Mouse (Mus musculus) liver, embryonic 14.5 days (tissue): ENCODE measurements around the gene Pfkl.

Experiments used
- CTCF ChIP-seq: IDR thresholded peaks from 2 replicates; pipeline ENCODE4 v1.5.1; 2016; ENCODE audit warnings: antibody characterized with exemption, low read depth, control low read depth
- EP300 ChIP-seq: IDR thresholded peaks from 2 replicates; pipeline ENCODE4 v1.6.1; 2016; ENCODE audit warnings: antibody characterized with exemption, low read depth

- TF ChIP-seq CTCF (no peak), EP300 (no peak)
Measured at GRCm38 (mm10) chr10:78016366-78016765, 6.5 kb upstream of the Pfkl start.
